Mouse (Mus musculus) ovary, postnatal 14 days (tissue): ENCODE results near the gene Ecel1.

Experiments
- DNase-seq: peaks from one replicate; pipeline ENCODE4 v3.0.0; 2022; ENCODE audit warnings: low spot score

Ecel1 gene

GRCm38 (mm10) chr1:87156199-87156587 lies at the start of gene Ecel1:
TSS of gene Ecel1 (minus strand) at chr1:87156521.
- no peak for DNase-seq

GRCm38 (mm10) chr1:87205502-87205901 lies 49.2 kb upstream of the Ecel1 start:
- no peak for DNase-seq

GRCm38 (mm10) chr1:87205038-87205437 lies 48.7 kb upstream of the Ecel1 start:
- DNase-seq, result no peak

GRCm38 (mm10) chr1:87204465-87204864 lies 48.1 kb upstream of the Ecel1 start, which contains the start of gene Chrng:
TSS of gene Chrng (plus strand) at chr1:87204657.
- DNase-seq, result no peak

- DNase-seq, result no peak
Measured at GRCm38 (mm10) chr1:87203779-87204178, 47.5 kb upstream of the Ecel1 start.

- no peak for DNase-seq
Measured at GRCm38 (mm10) chr1:87201848-87202247, 45.5 kb upstream of the Ecel1 start.

GRCm38 (mm10) chr1:87200811-87201210 lies 44.5 kb upstream of the Ecel1 start:
- DNase-seq, result no peak

GRCm38 (mm10) chr1:87198119-87199065 lies 42.1 kb upstream of the Ecel1 start:
- DNase-seq, result no peak

GRCm38 (mm10) chr1:87197296-87197695 lies 41.0 kb upstream of the Ecel1 start:
- DNase-seq, result no peak

- no peak for DNase-seq
Measured at GRCm38 (mm10) chr1:87190429-87190828, 34.1 kb upstream of the Ecel1 start, which contains the start of gene Chrnd. TSS of gene Chrnd (plus strand) at chr1:87190607.

GRCm38 (mm10) chr1:87187037-87187355 lies 30.7 kb upstream of the Ecel1 start:
- peak; percentile 72 for DNase-seq

GRCm38 (mm10) chr1:87186261-87187036 lies 30.1 kb upstream of the Ecel1 start:
- DNase-seq, result no peak

GRCm38 (mm10) chr1:87185526-87185925 lies 29.2 kb upstream of the Ecel1 start:
- DNase-seq, result no peak

- DNase-seq, result peak; percentile 56
Measured at GRCm38 (mm10) chr1:87184751-87185139, 28.4 kb upstream of the Ecel1 start.

- DNase-seq, result no peak
Measured at GRCm38 (mm10) chr1:87183998-87184750, 27.9 kb upstream of the Ecel1 start.

GRCm38 (mm10) chr1:87183013-87183412 lies 26.7 kb upstream of the Ecel1 start, which contains the start of gene Prss56:
TSS of gene Prss56 (plus strand) at chr1:87183313.
- no peak for DNase-seq

GRCm38 (mm10) chr1:87180896-87181295 lies 24.6 kb upstream of the Ecel1 start:
- DNase-seq, result no peak

GRCm38 (mm10) chr1:87175852-87176292 lies 19.6 kb upstream of the Ecel1 start:
- DNase-seq, result peak; percentile 65

GRCm38 (mm10) chr1:87174006-87174955 lies 18.0 kb upstream of the Ecel1 start:
- DNase-seq, result peak; percentile 63

- no peak for DNase-seq
Measured at GRCm38 (mm10) chr1:87172316-87172715, 16.0 kb upstream of the Ecel1 start.

GRCm38 (mm10) chr1:87171312-87171711 lies 15.0 kb upstream of the Ecel1 start:
- DNase-seq, result no peak
